Mouse (Mus musculus): ENCODE data around the gene Baiap3. TPM values are rescaled to one million over a fixed set of nuclear protein-coding genes. Genes with fewer than 3 reads are reported as not detected.
A peak's percentile ranks its signal among the peaks of the same experiment; 100 is the strongest.

Baiap3 gene
- polyA plus RNA-seq (2015; fragmentation: Nextera tagmentation; extraction: Ambion mirVana): 1.0 and 1.5 TPM in 2 replicates

- Histone ChIP-seq H3K9ac (ENCODE audit: low read depth, low read length) (peak within 1 kb of the TSS; percentile 40), H3K27me3 (ENCODE audit: insufficient read depth, low read length) (peaks cover 8% of the 10 kb centered on the region; the same call in 1 of the 2 replicates), H3K36me3 (ENCODE audit: insufficient read depth, low read length) (peaks cover 13% of the 10 kb centered on the region), H3K9me3 (replicated peaks; ENCODE audit: low read length) (no peaks in the 10 kb centered on the region), H3K4me3 (replicated peaks; ENCODE audit: low read depth, low read length) (peak within 1 kb of the TSS; percentile 27), H3K4me2 (ENCODE audit: low read length) (peak within 1 kb of the TSS; percentile 65), H3K27ac (no peak within 1 kb of the TSS), H3K4me1 (replicated peaks; ENCODE audit: insufficient read depth, low read length) (peaks cover 10% of the 10 kb centered on the region; the same call in 1 of the 2 replicates)
- no peak for DNase-seq (ENCODE audit: low spot score)
- 4% methylated on average over 33 of the region's 35 CpGs for WGBS
- TF ChIP-seq CTCF (IDR thresholded peaks at IDR 0.05; ENCODE audit: low read depth): no peak
- ATAC-seq (replicated peaks; ENCODE audit: low FRiP score, low read depth): peak; percentile 33; the same call in 1 of the 2 replicates
These were observed at the start of gene Baiap3 for GRCm38 (mm10) chr17:25256140-25256754. TSS of gene Baiap3 (minus strand) at chr17:25256364.

- DNase-seq (ENCODE audit: low spot score) (no peak), ATAC-seq (replicated peaks; ENCODE audit: low FRiP score, low read depth) (no peak)
- Histone ChIP-seq H3K4me3 (replicated peaks; ENCODE audit: low read depth, low read length) (no peak within 1 kb of the TSS), H3K4me2 (ENCODE audit: low read length) (no peak within 1 kb of the TSS), H3K4me1 (replicated peaks; ENCODE audit: insufficient read depth, low read length) (no peaks in the 10 kb centered on the region), H3K27ac (no peak within 1 kb of the TSS), H3K9ac (ENCODE audit: low read depth, low read length) (no peak within 1 kb of the TSS), H3K9me3 (replicated peaks; ENCODE audit: low read length) (no peaks in the 10 kb centered on the region), H3K27me3 (ENCODE audit: insufficient read depth, low read length) (no peaks in the 10 kb centered on the region), H3K36me3 (ENCODE audit: insufficient read depth, low read length) (no peaks in the 10 kb centered on the region)
- 78% methylated on average over 5 of the region's 5 CpGs for WGBS
- TF ChIP-seq CTCF (IDR thresholded peaks at IDR 0.05; ENCODE audit: low read depth): no peak
These were observed 41.9 kb upstream of the Baiap3 start, which contains the start of gene Prss34 for GRCm38 (mm10) chr17:25298094-25298493. TSS of gene Prss34 (plus strand) at chr17:25298394.

GRCm38 (mm10) chr17:25294111-25294510 is 37.9 kb upstream of the Baiap3 start:
- Histone ChIP-seq H3K4me1 (replicated peaks; ENCODE audit: insufficient read depth, low read length) (no peaks in the 10 kb centered on the region), H3K36me3 (ENCODE audit: insufficient read depth, low read length) (no peaks in the 10 kb centered on the region), H3K27me3 (ENCODE audit: insufficient read depth, low read length) (no peaks in the 10 kb centered on the region), H3K27ac (no peak overlapping the region), H3K4me2 (ENCODE audit: low read length) (no peak overlapping the region), H3K9me3 (replicated peaks; ENCODE audit: low read length) (no peaks in the 10 kb centered on the region), H3K4me3 (replicated peaks; ENCODE audit: low read depth, low read length) (no peak overlapping the region), H3K9ac (ENCODE audit: low read depth, low read length) (no peak overlapping the region)
- DNase-seq (ENCODE audit: low spot score): no peak
- no peak for ATAC-seq (replicated peaks; ENCODE audit: low FRiP score, low read depth)
- TF ChIP-seq CTCF (IDR thresholded peaks at IDR 0.05; ENCODE audit: low read depth): no peak
- 69% methylated on average over 1 of the region's 1 CpGs for WGBS

- H3K9ac ChIP-seq (ENCODE audit: low read depth, low read length): no peak overlapping the region
- ATAC-seq (replicated peaks; ENCODE audit: low FRiP score, low read depth) (no peak), DNase-seq (ENCODE audit: low spot score) (no peak)
- no peaks in the 10 kb centered on the region for H3K9me3 ChIP-seq (replicated peaks; ENCODE audit: low read length)
- WGBS: 74% methylated on average over 5 of the region's 5 CpGs
- H3K4me1 ChIP-seq (replicated peaks; ENCODE audit: insufficient read depth, low read length): no peaks in the 10 kb centered on the region
- H3K4me2 ChIP-seq (ENCODE audit: low read length): no peak overlapping the region
- no peaks in the 10 kb centered on the region for H3K27me3 ChIP-seq (ENCODE audit: insufficient read depth, low read length)
- TF ChIP-seq CTCF (IDR thresholded peaks at IDR 0.05; ENCODE audit: low read depth): no peak
- H3K4me3 ChIP-seq (replicated peaks; ENCODE audit: low read depth, low read length): no peak overlapping the region
- no peak overlapping the region for H3K27ac ChIP-seq
- no peaks in the 10 kb centered on the region for H3K36me3 ChIP-seq (ENCODE audit: insufficient read depth, low read length)
These were observed 37.3 kb upstream of the Baiap3 start for GRCm38 (mm10) chr17:25293495-25293894.

- Histone ChIP-seq H3K4me3 (replicated peaks; ENCODE audit: low read depth, low read length) (no peak overlapping the region), H3K4me2 (ENCODE audit: low read length) (no peak overlapping the region), H3K27ac (no peak overlapping the region), H3K9me3 (replicated peaks; ENCODE audit: low read length) (no peaks in the 10 kb centered on the region), H3K4me1 (replicated peaks; ENCODE audit: insufficient read depth, low read length) (no peaks in the 10 kb centered on the region), H3K36me3 (ENCODE audit: insufficient read depth, low read length) (no peaks in the 10 kb centered on the region), H3K27me3 (ENCODE audit: insufficient read depth, low read length) (no peaks in the 10 kb centered on the region), H3K9ac (ENCODE audit: low read depth, low read length) (no peak overlapping the region)
- ATAC-seq (replicated peaks; ENCODE audit: low FRiP score, low read depth): no peak
- 32% methylated on average over 4 of the region's 4 CpGs for WGBS
- DNase-seq (ENCODE audit: low spot score): no peak
- peak; percentile 37; the same call in 1 of the 2 replicates for TF ChIP-seq CTCF (IDR thresholded peaks at IDR 0.05; ENCODE audit: low read depth)
These were observed 34.2 kb upstream of the Baiap3 start for GRCm38 (mm10) chr17:25290411-25290810.

- H3K27me3 ChIP-seq (ENCODE audit: insufficient read depth, low read length): no peaks in the 10 kb centered on the region
- WGBS: 17% methylated on average over 4 of the region's 4 CpGs
- TF ChIP-seq CTCF (IDR thresholded peaks at IDR 0.05; ENCODE audit: low read depth): peak; percentile 77
- H3K9ac ChIP-seq (ENCODE audit: low read depth, low read length): no peak overlapping the region
- H3K36me3 ChIP-seq (ENCODE audit: insufficient read depth, low read length): no peaks in the 10 kb centered on the region
- no peak overlapping the region for H3K4me2 ChIP-seq (ENCODE audit: low read length)
- peak; percentile 66 for DNase-seq (ENCODE audit: low spot score)
- H3K9me3 ChIP-seq (replicated peaks; ENCODE audit: low read length): no peaks in the 10 kb centered on the region
- H3K27ac ChIP-seq: no peak overlapping the region
- H3K4me1 ChIP-seq (replicated peaks; ENCODE audit: insufficient read depth, low read length): no peaks in the 10 kb centered on the region
- ATAC-seq (replicated peaks; ENCODE audit: low FRiP score, low read depth): no peak
- H3K4me3 ChIP-seq (replicated peaks; ENCODE audit: low read depth, low read length): no peak overlapping the region
These were observed 32.7 kb upstream of the Baiap3 start for GRCm38 (mm10) chr17:25288842-25289241.

Data from kidney, postnatal 0 days (tissue).